Mouse (Mus musculus) kidney, adult 2 months (tissue): ENCODE data around the gene Sema4d. TPM values are rescaled to one million over a fixed set of nuclear protein-coding genes. Genes with fewer than 3 reads are reported as not detected.

Experiments used
- DNase-seq: peaks from one replicate; pipeline ENCODE4 v3.0.0; 2021
- H3K27ac ChIP-seq: fragments of 200-500 bp; 2 replicates; pipeline ENCODE4 v1.5.1; 2012; ENCODE audit warnings: low read depth, low read length, control low read depth, inconsistent platforms; ENCODE audit not compliant: insufficient read depth
- H3K27me3 ChIP-seq: fragments of 200-500 bp; replicated peaks from 2 replicates; pipeline ENCODE4 v1.6.1; 2012; ENCODE audit warnings: mild to moderate bottlenecking, moderate library complexity, low read length, inconsistent platforms; ENCODE audit not compliant: control insufficient read depth, insufficient read depth
- H3K36me3 ChIP-seq: fragments of 200-500 bp; 2 replicates; pipeline ENCODE4 v1.6.1; 2012; ENCODE audit warnings: mild to moderate bottlenecking, moderate library complexity, low read length, inconsistent platforms; ENCODE audit not compliant: control insufficient read depth, insufficient read depth
- H3K4me1 ChIP-seq: fragments of 200-500 bp; 2 replicates; pipeline ENCODE4 v1.6.1; 2011; ENCODE audit warnings: low read length; ENCODE audit not compliant: control insufficient read depth, insufficient read depth
- H3K4me3 ChIP-seq: fragments of 200-500 bp; 2 replicates; pipeline ENCODE4 v1.5.1; 2011; ENCODE audit warnings: mild to moderate bottlenecking, low read depth, low read length, control low read depth; ENCODE audit not compliant: insufficient read depth
- CTCF ChIP-seq: fragments of 200-500 bp; conservative IDR thresholded peaks from 2 replicates; pipeline ENCODE4 v1.5.1; 2011; ENCODE audit warnings: low read depth, mild to moderate bottlenecking, control low read depth, low read length, moderate library complexity, mixed read lengths; ENCODE audit not compliant: insufficient read depth, insufficient read length
- POLR2A ChIP-seq: fragments of 200-500 bp; IDR thresholded peaks from one replicate; pipeline ENCODE4 v1.6.1; 2011; ENCODE audit warnings: low read depth, low read length, control low read depth
- WGBS: fragments of 180-500 bp; shearing (Covaris S2); methylation state at CpG from one replicate; pipeline ENCODE4 v1.1.7; 2018; 5-methylcytosine and 5-hydroxymethylcytosine counted together
- polyA plus RNA-seq: library from polyadenylated mRNA; depleted of rRNA; stranded (reverse); fragments of >200 nt; gene quantifications from 2 replicates; pipeline ENCODE4 v1.2.3, GENCODE M21; 2012

The Sema4d gene
- polyA plus RNA-seq, 1 experiment, result 93.2 TPM

GRCm38 (mm10) chr13:51712022-51712421 lies 81.5 kb downstream of the Sema4d start:
- WGBS, result 91% methylated on average over 8 of the region's 8 CpGs
- Histone ChIP-seq H3K27me3 (no peaks in the 10 kb centered on the region), H3K36me3 (no peaks in the 10 kb centered on the region; the same call in 1 of the 2 replicates), H3K27ac (no peak overlapping the region), H3K4me1 (no peaks in the 10 kb centered on the region), H3K4me3 (no peak overlapping the region)
- no peak for DNase-seq
- TF ChIP-seq CTCF, result no peak
- no peak for TF ChIP-seq POLR2A

DNA sequence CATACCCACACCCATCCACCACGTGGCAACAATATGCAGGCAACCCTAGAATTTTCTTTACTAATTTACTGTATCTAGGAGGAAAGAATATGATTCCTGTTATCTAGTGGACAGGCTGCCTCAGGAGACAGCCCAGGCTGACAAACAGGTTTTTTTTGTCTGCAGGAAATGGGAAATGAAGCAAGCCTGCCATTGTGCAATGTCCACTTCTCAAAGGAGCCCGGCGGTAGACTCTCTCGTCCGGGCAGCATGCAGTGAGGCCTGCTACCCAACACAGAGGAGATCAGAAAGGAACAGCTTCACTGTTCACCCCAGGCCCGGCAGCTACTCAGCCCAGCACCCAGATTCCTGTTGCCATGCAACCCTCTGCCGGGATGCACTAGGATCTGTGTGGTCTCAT lies 82.8 kb downstream of the Sema4d start:
- H3K4me1 ChIP-seq, result no peaks in the 10 kb centered on the region
- H3K27ac ChIP-seq, result no peak overlapping the region
- TF ChIP-seq POLR2A, result no peak
- no peak for TF ChIP-seq CTCF
- H3K27me3 ChIP-seq, result no peaks in the 10 kb centered on the region
- DNase-seq, result no peak
- 70% methylated on average over 7 of the region's 7 CpGs for WGBS
- no peak overlapping the region for H3K4me3 ChIP-seq
- H3K36me3 ChIP-seq, result no peaks in the 10 kb centered on the region; the same call in 1 of the 2 replicates

DNA sequence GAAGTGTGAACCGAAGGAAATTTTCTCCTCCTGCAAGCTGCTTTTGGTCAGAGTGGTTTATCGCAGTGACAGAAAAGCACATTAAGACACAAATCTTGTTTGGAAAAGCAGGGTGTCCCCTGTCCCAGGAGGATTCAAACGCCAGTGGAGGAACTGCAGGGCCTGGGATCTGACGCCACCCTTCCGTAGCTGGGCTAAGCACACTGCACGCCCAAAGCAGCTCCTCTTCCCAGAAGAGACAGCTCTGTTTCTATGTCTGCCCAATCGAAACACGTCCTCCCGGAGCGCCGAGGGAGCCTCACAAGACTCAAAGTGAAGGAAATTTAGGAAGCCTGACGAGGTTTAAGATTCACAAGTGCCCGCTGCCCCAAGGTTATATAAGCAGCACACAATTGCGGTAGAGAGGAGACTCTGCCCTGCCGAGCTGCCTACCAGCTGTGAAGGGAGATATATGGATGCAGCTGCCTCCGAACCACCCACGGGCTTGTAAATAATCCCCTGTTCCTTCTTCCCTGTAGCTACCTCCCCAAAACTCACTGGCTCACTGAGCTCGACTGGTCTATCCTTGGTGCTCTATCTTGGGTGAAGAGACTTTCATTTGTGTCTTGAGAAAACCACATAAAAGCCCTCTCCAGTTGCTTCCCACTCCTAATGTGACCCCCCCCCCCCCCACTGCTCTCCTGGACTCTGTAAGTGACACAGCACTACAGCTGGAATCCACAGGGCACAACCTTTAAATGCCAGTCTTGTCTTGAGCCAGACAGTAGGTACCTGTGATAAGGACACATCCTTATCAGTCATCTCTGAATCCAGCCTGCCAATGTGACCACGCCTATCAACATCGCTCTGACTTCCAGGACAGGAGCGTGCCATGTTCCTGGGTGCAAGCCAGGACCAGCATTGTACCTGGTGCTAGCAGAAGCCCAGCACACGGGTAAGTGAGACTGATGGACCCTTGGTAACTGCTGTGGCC lies 87.4 kb downstream of the Sema4d start:
- H3K4me3 ChIP-seq, result no peak overlapping the region
- no peak for DNase-seq
- H3K36me3 ChIP-seq, result no peaks in the 10 kb centered on the region
- H3K27me3 ChIP-seq, result no peaks in the 10 kb centered on the region
- no peaks in the 10 kb centered on the region for H3K4me1 ChIP-seq
- WGBS, result 64% methylated on average over 22 of the region's 22 CpGs
- no peak overlapping the region for H3K27ac ChIP-seq
- TF ChIP-seq CTCF (no peak), POLR2A (no peak)

GRCm38 (mm10) chr13:51703893-51704292 lies 89.7 kb downstream of the Sema4d start:
- Histone ChIP-seq H3K36me3 (0 out of 2 replicates have a peak, but pooled peaks cover 1% of the 10 kb centered on the region), H3K27ac (no peak overlapping the region), H3K4me1 (no peaks in the 10 kb centered on the region), H3K4me3 (no peak overlapping the region), H3K27me3 (no peaks in the 10 kb centered on the region)
- WGBS, result 86% methylated on average over 5 of the region's 5 CpGs
- TF ChIP-seq POLR2A, result no peak
- TF ChIP-seq CTCF, result no peak
- no peak for DNase-seq

GRCm38 (mm10) chr13:51698318-51698717 lies 95.2 kb downstream of the Sema4d start:
- no peaks in the 10 kb centered on the region for H3K4me1 ChIP-seq
- no peak for TF ChIP-seq POLR2A
- TF ChIP-seq CTCF, result no peak
- WGBS, result 95% methylated on average over 3 of the region's 3 CpGs
- no peak for DNase-seq
- H3K4me3 ChIP-seq, result no peak overlapping the region
- 0 out of 2 replicates have a peak, but pooled peaks cover 1% of the 10 kb centered on the region for H3K36me3 ChIP-seq
- H3K27me3 ChIP-seq, result no peaks in the 10 kb centered on the region
- no peak overlapping the region for H3K27ac ChIP-seq

DNA sequence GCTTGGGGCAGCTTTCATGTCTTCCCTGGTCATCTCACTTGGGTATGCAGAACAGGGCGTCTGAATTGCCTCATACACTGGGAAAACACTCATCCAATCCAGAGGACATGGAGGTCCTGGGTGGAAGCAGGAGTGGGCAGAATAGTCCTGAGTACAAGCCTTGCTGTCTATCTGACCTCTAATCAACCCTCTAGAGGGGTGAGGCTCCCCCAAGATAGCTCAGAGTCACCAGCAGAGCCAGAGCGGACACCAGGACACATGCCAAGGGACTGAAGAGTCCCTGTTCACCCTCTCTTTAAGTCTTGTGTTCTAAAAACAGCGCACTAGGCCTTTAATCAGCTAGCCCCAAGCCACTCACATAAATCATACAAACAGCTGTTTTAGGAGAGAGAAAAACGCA lies 95.7 kb downstream of the Sema4d start:
- no peak for TF ChIP-seq CTCF
- no peak for TF ChIP-seq POLR2A
- Histone ChIP-seq H3K27ac (no peak overlapping the region), H3K27me3 (no peaks in the 10 kb centered on the region), H3K4me1 (no peaks in the 10 kb centered on the region), H3K4me3 (no peak overlapping the region), H3K36me3 (0 out of 2 replicates have a peak, but pooled peaks cover 1% of the 10 kb centered on the region)
- 67% methylated on average over 4 of the region's 4 CpGs for WGBS
- no peak for DNase-seq

GRCm38 (mm10) chr13:51697455-51697854 lies 96.1 kb downstream of the Sema4d start:
- no peaks in the 10 kb centered on the region for H3K27me3 ChIP-seq
- no peak overlapping the region for H3K4me3 ChIP-seq
- WGBS, result 61% methylated on average over 6 of the region's 6 CpGs
- TF ChIP-seq CTCF, result no peak
- TF ChIP-seq POLR2A, result no peak
- H3K27ac ChIP-seq, result no peak overlapping the region
- no peak for DNase-seq
- no peaks in the 10 kb centered on the region for H3K4me1 ChIP-seq
- 0 out of 2 replicates have a peak, but pooled peaks cover 1% of the 10 kb centered on the region for H3K36me3 ChIP-seq
